ENCODE assay signal across 23 mouse cellular contexts in the genomic region with DNA sequence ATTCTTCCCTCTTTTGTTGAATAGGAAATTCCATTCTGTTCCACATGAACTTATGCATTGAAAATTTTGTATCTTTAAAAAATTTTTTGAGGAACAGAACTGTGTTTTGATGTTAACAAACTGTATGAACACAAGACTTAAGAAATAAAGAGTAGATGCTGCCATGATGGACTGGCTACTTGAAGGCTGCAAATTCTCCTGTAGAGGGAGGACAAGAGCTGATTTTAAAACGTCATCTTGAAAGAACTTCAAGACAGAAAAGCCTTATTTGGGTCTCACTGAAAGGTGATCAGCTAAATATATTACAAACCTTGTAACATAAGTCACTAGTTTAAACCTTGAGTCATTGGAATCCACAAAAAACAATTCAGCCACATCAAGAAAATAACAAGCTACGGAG. TPM values are rescaled to one million over a fixed set of nuclear protein-coding genes. Genes with fewer than 3 reads are reported as not detected.
A peak's percentile ranks its signal among the peaks of the same experiment; 100 is the strongest.
DNase-seq lines count a peak whose midpoint lies in the region; ATAC-seq and TF ChIP-seq lines count a peak whose summit lies in the region.
"Had no signal": no experiment of that assay in that cellular context is flagged by ENCODE, and none has a peak within 500 bp of the region (broad histone marks: within the 10 kb centered on the region; RNA-seq: fewer than 3 reads in every experiment).

No protein-coding gene starts in this region.

- no peak overlapping the region for H3K27ac ChIP-seq in forebrain, embryonic 14.5 days (ENCODE audit: low read depth, low read length)
- no peak overlapping the region for H3K27ac ChIP-seq in forebrain, embryonic 10.5 days
- H3K27ac ChIP-seq in layer of hippocampus, adult 2 months = no peak overlapping the region
- H3K27ac ChIP-seq: embryonic facial prominence, embryonic 12.5 days; forebrain, embryonic 15.5 days; hindbrain, embryonic 15.5 days; lung, embryonic 15.5 days; midbrain, embryonic 13.5 days; neural tube, embryonic 15.5 days had no signal

- 66% methylated on average over 2 of the region's 2 CpGs for WGBS in forebrain, embryonic 14.5 days
- 83% methylated on average over 2 of the region's 2 CpGs for whole genome bisulfite sequencing in forebrain, embryonic 10.5 days

- no peak overlapping the region for H3K9ac ChIP-seq in forebrain, embryonic 14.5 days (ENCODE audit: low read length)
- H3K9ac ChIP-seq: embryonic facial prominence, embryonic 12.5 days; forebrain, embryonic 15.5 days; hindbrain, embryonic 15.5 days; lung, embryonic 15.5 days; midbrain, embryonic 13.5 days; neural tube, embryonic 15.5 days had no signal

- H3K36me3 ChIP-seq in forebrain, embryonic 14.5 days (ENCODE audit: control insufficient read depth, insufficient read depth, low read length) = peaks cover 36% of the 10 kb centered on the region
- peaks cover 49% of the 10 kb centered on the region for H3K36me3 ChIP-seq in forebrain, embryonic 10.5 days (replicated peaks)

- peak; percentile 70 for TF ChIP-seq CTCF in layer of hippocampus, adult 2 months (conservative IDR thresholded peaks at IDR 0.05)

- H3K4me1 ChIP-seq in forebrain, embryonic 14.5 days (ENCODE audit: control insufficient read depth, insufficient read depth, low read length) = no peaks in the 10 kb centered on the region
- no peaks in the 10 kb centered on the region for H3K4me1 ChIP-seq in forebrain, embryonic 10.5 days
- H3K4me1 ChIP-seq: embryonic facial prominence, embryonic 12.5 days; forebrain, embryonic 15.5 days; hindbrain, embryonic 15.5 days; midbrain, embryonic 13.5 days; neural tube, embryonic 15.5 days had no signal

- DNase-seq in forebrain, embryonic 14.5 days (ENCODE audit: low spot score) = peak; percentile 22
- no peak for DNase-seq in forebrain, embryonic 10.5 days (ENCODE audit: extremely low spot score, low spot score)
- DNase-seq in layer of hippocampus, adult 2 months (ENCODE audit: low spot score in 2 of 2) = no peak
- no peak for DNase-seq in layer of hippocampus, adult 11-12 months (ENCODE audit: low spot score)
- DNase-seq in retina, postnatal 1 day = peak; percentile 6
- DNase-seq in retina, embryonic 14.5 days (ENCODE audit: low spot score) = no peak
- no peak for DNase-seq in adrenal gland, adult 2 months
- no peak for DNase-seq in frontal cortex, adult 2 months (ENCODE audit: extremely low spot score in 1 of 2, low spot score in 1 of 2)
- DNase-seq: cerebellum, adult 9-11 months; heart, postnatal 4 days; kidney, postnatal 14 days; layer of hippocampus, adult 9-11 months; right cerebral cortex, postnatal 4 days; thymus, postnatal 14 days had no signal

- no peak overlapping the region for H3K4me2 ChIP-seq in forebrain, embryonic 14.5 days (ENCODE audit: low read length)
- H3K4me2 ChIP-seq: embryonic facial prominence, embryonic 12.5 days; forebrain, embryonic 15.5 days; hindbrain, embryonic 15.5 days; liver, embryonic 11.5 days; lung, embryonic 15.5 days; midbrain, embryonic 13.5 days; neural tube, embryonic 15.5 days had no signal

- H3K27me3 ChIP-seq in forebrain, embryonic 14.5 days (replicated peaks; ENCODE audit: control insufficient read depth, insufficient read depth, low read length) = no peaks in the 10 kb centered on the region
- no peaks in the 10 kb centered on the region for H3K27me3 ChIP-seq in forebrain, embryonic 10.5 days (ENCODE audit: poor library complexity, severe bottlenecking)
- H3K27me3 ChIP-seq: embryonic facial prominence, embryonic 12.5 days; forebrain, embryonic 15.5 days; hindbrain, embryonic 15.5 days; lung, embryonic 15.5 days; midbrain, embryonic 13.5 days; neural tube, embryonic 15.5 days had no signal

- no peak for ATAC-seq in forebrain, embryonic 14.5 days
- ATAC-seq: forebrain, embryonic 15.5 days; midbrain, embryonic 13.5 days had no signal

- no peak overlapping the region for H3K4me3 ChIP-seq in forebrain, embryonic 14.5 days (ENCODE audit: low read depth, low read length)
- no peak overlapping the region for H3K4me3 ChIP-seq in forebrain, embryonic 10.5 days
- H3K4me3 ChIP-seq in layer of hippocampus, adult 2 months = no peak overlapping the region
- H3K4me3 ChIP-seq: embryonic facial prominence, embryonic 12.5 days; erythroblast, embryonic 14.5 days; forebrain, embryonic 15.5 days; hindbrain, embryonic 15.5 days; lung, embryonic 15.5 days; midbrain, embryonic 13.5 days; neural tube, embryonic 15.5 days had no signal

- no peaks in the 10 kb centered on the region for H3K9me3 ChIP-seq in forebrain, embryonic 14.5 days (replicated peaks; ENCODE audit: control insufficient read depth, low read length)
- H3K9me3 ChIP-seq in forebrain, embryonic 10.5 days = no peaks in the 10 kb centered on the region
- H3K9me3 ChIP-seq: embryonic facial prominence, embryonic 12.5 days; forebrain, embryonic 15.5 days; hindbrain, embryonic 15.5 days; lung, embryonic 15.5 days; midbrain, embryonic 13.5 days; neural tube, embryonic 15.5 days had no signal

RNA-seq across cellular contexts. Expression of gene Ndufb2, which starts 17.8 kb away (rescaled TPM):
- 354 and 423 TPM in 2 replicates for polyA plus RNA-seq in forebrain, embryonic 14.5 days (2014; fragmentation: Nextera tagmentation; extraction: Ambion mirVana)
- polyA plus RNA-seq in forebrain, embryonic 10.5 days (2016; fragmentation: Nextera tagmentation; extraction: Ambion mirVana) = 253 and 270 TPM in 2 replicates
- total RNA-seq in layer of hippocampus, adult 2 months (2021) = 100 to 1,000 TPM; 167 to 192 TPM
- 100 to 1,000 TPM; 137 to 247 TPM for total RNA-seq in adrenal gland, adult 2 months (2021)
- polyA plus RNA-seq in adrenal gland, adult 2 months (2012; rRNA removed) = 964 and 1,102 TPM in 2 replicates
- 232 and 247 TPM in 2 replicates for polyA plus RNA-seq in frontal cortex, adult 2 months (2012; rRNA removed)

RNA-seq across cellular contexts. Expression of gene Gm42420, which starts 24.7 kb away (rescaled TPM):
- 1.3 TPM in 1 of 2 replicates, not detected in the other for polyA plus RNA-seq in forebrain, embryonic 14.5 days (2014; fragmentation: Nextera tagmentation; extraction: Ambion mirVana)
- polyA plus RNA-seq in forebrain, embryonic 10.5 days (2016; fragmentation: Nextera tagmentation; extraction: Ambion mirVana) = 0.74 TPM in 1 of 2 replicates, not detected in the other
- total RNA-seq in layer of hippocampus, adult 2 months (2021) = not detected
- not detected for total RNA-seq in adrenal gland, adult 2 months (2021)
- 0.52 and 0.54 TPM in 2 replicates for polyA plus RNA-seq in adrenal gland, adult 2 months (2012; rRNA removed)
- 0.76 and 2.2 TPM in 2 replicates for polyA plus RNA-seq in frontal cortex, adult 2 months (2012; rRNA removed)
- total RNA-seq: heart, postnatal 4 days had no signal
- polyA plus RNA-seq: embryonic facial prominence, embryonic 12.5 days; erythroblast, embryonic 14.5 days; heart, embryonic 14.5 days had no signal

RNA-seq across cellular contexts. Expression of gene Adck2, which starts 36.5 kb away (rescaled TPM):
- 30.4 and 31.5 TPM in 2 replicates for polyA plus RNA-seq in forebrain, embryonic 14.5 days (2014; fragmentation: Nextera tagmentation; extraction: Ambion mirVana)
- polyA plus RNA-seq in forebrain, embryonic 10.5 days (2016; fragmentation: Nextera tagmentation; extraction: Ambion mirVana) = 19.1 and 22.1 TPM in 2 replicates
- total RNA-seq in layer of hippocampus, adult 2 months (2021) = 10 to 100 TPM; 27.5 to 32.0 TPM
- total RNA-seq in adrenal gland, adult 2 months (2021) = 10 to 100 TPM; 20.4 to 27.3 TPM
- 18.7 and 20.7 TPM in 2 replicates for polyA plus RNA-seq in adrenal gland, adult 2 months (2012; rRNA removed)
- polyA plus RNA-seq in frontal cortex, adult 2 months (2012; rRNA removed) = 20.5 and 22.7 TPM in 2 replicates

RNA-seq across cellular contexts. Expression of gene Dennd2a, which starts 52.5 kb away (rescaled TPM):
- 14.2 and 15.8 TPM in 2 replicates for polyA plus RNA-seq in forebrain, embryonic 14.5 days (2014; fragmentation: Nextera tagmentation; extraction: Ambion mirVana)
- polyA plus RNA-seq in forebrain, embryonic 10.5 days (2016; fragmentation: Nextera tagmentation; extraction: Ambion mirVana) = 32.8 and 33.4 TPM in 2 replicates
- total RNA-seq in layer of hippocampus, adult 2 months (2021) = 10 to 100 TPM; 37.0 to 38.2 TPM
- 10 to 100 TPM in 1 of 2 experiments, 1 to 10 TPM in 1; 7.5 to 14.6 TPM for total RNA-seq in adrenal gland, adult 2 months (2021)
- polyA plus RNA-seq in adrenal gland, adult 2 months (2012; rRNA removed) = 6.0 and 9.0 TPM in 2 replicates
- 21.6 and 24.8 TPM in 2 replicates for polyA plus RNA-seq in frontal cortex, adult 2 months (2012; rRNA removed)
- polyA plus RNA-seq: erythroblast, embryonic 14.5 days had no signal

Comparison
In these comparisons a context has a peak if more than half of its experiments do, and no peak if none do; other contexts are left out.
1. DNase-seq: peak in forebrain, embryonic 14.5 days (single experiment) and retina, postnatal 1 day (single experiment); none in forebrain, embryonic 10.5 days (single experiment), layer of hippocampus, adult 2 months (0 of 2), layer of hippocampus, adult 11-12 months (single experiment), retina, embryonic 14.5 days (single experiment), adrenal gland, adult 2 months (single experiment) and frontal cortex, adult 2 months (0 of 2).